22 mouse cellular contexts compared by ENCODE assay signal in genomic region chr13:5558095-5558494, GRCm38 (mm10).
"Had no signal": no experiment of that assay in that cellular context is flagged by ENCODE, and none has a peak within 500 bp of the region (broad histone marks: within the 10 kb centered on the region; RNA-seq: fewer than 3 reads in every experiment).

No protein-coding gene starts in this region.

- H3K9me3 ChIP-seq: kidney, embryonic 15.5 days; limb, embryonic 10.5 days; limb, embryonic 13.5 days; liver, embryonic 12.5 days; liver, embryonic 15.5 days; lung, embryonic 15.5 days; megakaryocyte, embryonic 14.5 days; midbrain, embryonic 10.5 days; midbrain, embryonic 13.5 days; neural tube, embryonic 13.5 days; stomach, embryonic 15.5 days had no signal

- H3K4me2 ChIP-seq: kidney, embryonic 15.5 days; limb, embryonic 13.5 days; liver, embryonic 12.5 days; liver, embryonic 15.5 days; lung, embryonic 15.5 days; midbrain, embryonic 13.5 days; neural tube, embryonic 13.5 days; stomach, embryonic 15.5 days had no signal

- H3K36me3 ChIP-seq: kidney, embryonic 15.5 days; limb, embryonic 10.5 days; limb, embryonic 13.5 days; liver, embryonic 12.5 days; liver, embryonic 15.5 days; lung, embryonic 15.5 days; midbrain, embryonic 10.5 days; midbrain, embryonic 13.5 days; neural tube, embryonic 13.5 days; stomach, embryonic 15.5 days had no signal

- H3K4me3 ChIP-seq: kidney, embryonic 15.5 days; limb, embryonic 10.5 days; limb, embryonic 13.5 days; liver, embryonic 12.5 days; liver, embryonic 15.5 days; lung, embryonic 15.5 days; megakaryocyte, embryonic 14.5 days; midbrain, embryonic 10.5 days; midbrain, embryonic 13.5 days; neural tube, embryonic 13.5 days; stomach, embryonic 15.5 days had no signal

- DNase-seq: kidney, adult 8-10 months; kidney, postnatal 10 days; liver; lung, adult 18-20 months; lung, postnatal 10 days; lung, postnatal 36 days; retina, postnatal 1 day; right cerebral cortex, postnatal 25 days; spleen, adult 18-20 months; thymus, adult 18-20 months; thymus, postnatal 36 days had no signal

- H3K9ac ChIP-seq: kidney, embryonic 15.5 days; limb, embryonic 13.5 days; liver, embryonic 12.5 days; liver, embryonic 15.5 days; lung, embryonic 15.5 days; midbrain, embryonic 13.5 days; neural tube, embryonic 13.5 days; stomach, embryonic 15.5 days had no signal

- H3K27me3 ChIP-seq: kidney, embryonic 15.5 days; limb, embryonic 13.5 days; liver, embryonic 12.5 days; liver, embryonic 15.5 days; lung, embryonic 15.5 days; megakaryocyte, embryonic 14.5 days; midbrain, embryonic 13.5 days; neural tube, embryonic 13.5 days; stomach, embryonic 15.5 days had no signal

- H3K27ac ChIP-seq: kidney, embryonic 15.5 days; limb, embryonic 10.5 days; limb, embryonic 13.5 days; liver, embryonic 12.5 days; liver, embryonic 15.5 days; lung, embryonic 15.5 days; midbrain, embryonic 10.5 days; midbrain, embryonic 13.5 days; neural tube, embryonic 13.5 days; stomach, embryonic 15.5 days had no signal

- ATAC-seq: liver, embryonic 12.5 days; midbrain, embryonic 13.5 days had no signal

- H3K4me1 ChIP-seq: kidney, embryonic 15.5 days; limb, embryonic 10.5 days; limb, embryonic 13.5 days; liver, embryonic 12.5 days; liver, embryonic 15.5 days; lung, embryonic 15.5 days; megakaryocyte, embryonic 14.5 days; midbrain, embryonic 10.5 days; midbrain, embryonic 13.5 days; neural tube, embryonic 13.5 days; stomach, embryonic 15.5 days had no signal
